Mouse (Mus musculus) cerebellum, adult 9-10 months (tissue): Measurements from ENCODE around the gene Nlgn2.

Experiments
- DNase-seq: peaks from one replicate; pipeline ENCODE4 v3.0.0; 2022

Nlgn2 gene

DNA sequence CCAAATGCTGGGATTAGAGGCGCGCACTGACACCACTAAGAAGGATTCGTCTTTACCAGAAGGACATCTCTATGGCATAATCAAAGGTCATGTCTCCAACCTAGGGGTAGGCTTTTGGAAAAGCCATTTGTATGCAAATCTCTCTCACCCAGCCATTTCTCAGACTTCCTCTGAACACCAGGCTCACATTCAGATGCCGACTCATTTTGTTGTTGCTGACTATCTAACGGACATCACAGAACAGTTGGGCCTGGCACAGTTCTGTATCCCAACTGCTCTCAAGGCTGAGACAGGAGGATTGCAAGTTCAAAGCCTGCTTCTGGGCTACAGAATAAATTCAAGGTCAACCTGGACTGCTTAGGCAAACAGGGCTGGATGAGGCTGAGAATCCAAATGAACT is 50.3 kb downstream of the Nlgn2 start:
- DNase-seq = no peak

DNA sequence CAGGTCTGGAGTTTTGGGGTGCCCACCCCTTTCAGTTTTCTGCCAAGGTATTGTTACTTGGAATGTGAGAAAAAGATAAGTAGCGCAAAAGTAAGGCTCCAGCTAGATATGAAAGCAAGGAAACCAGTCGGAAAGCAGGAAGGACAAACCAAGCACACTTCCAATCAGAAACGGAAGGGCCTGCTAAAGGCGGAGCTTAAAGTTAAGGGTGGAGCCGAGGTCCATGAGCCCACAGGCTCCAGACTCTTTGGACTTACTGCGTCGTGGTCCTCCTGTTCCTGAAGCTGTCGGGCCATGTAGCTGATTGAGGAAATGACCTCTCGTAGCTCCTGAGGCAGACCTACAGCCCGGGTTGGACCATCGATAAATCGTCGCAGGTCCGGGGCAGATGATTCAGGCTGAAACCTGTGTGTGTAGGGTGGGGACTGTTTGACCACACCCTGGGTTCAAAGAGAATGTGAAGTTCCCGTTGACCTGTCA is 52.8 kb downstream of the Nlgn2 start:
- no peak for DNase-seq

DNA sequence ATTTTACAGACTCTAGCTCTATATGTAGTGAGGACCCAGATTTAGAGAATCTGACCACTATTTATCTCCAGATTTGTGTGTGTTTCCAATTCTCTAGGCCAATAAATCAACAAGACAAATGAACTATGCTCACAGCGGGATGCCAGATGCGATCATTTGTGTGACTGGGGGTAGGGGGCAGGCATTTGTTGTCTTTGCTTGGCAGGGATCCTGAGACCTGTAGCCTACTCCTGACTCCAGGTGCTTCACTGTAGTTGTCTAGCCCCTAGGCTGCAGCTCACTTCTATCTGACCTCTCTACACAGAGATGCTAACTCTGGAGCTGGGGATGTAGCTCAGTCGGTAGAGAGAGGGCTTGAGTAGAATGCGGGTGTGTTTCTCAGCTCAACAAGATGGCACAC is 55.8 kb downstream of the Nlgn2 start:
- DNase-seq = no peak

DNA sequence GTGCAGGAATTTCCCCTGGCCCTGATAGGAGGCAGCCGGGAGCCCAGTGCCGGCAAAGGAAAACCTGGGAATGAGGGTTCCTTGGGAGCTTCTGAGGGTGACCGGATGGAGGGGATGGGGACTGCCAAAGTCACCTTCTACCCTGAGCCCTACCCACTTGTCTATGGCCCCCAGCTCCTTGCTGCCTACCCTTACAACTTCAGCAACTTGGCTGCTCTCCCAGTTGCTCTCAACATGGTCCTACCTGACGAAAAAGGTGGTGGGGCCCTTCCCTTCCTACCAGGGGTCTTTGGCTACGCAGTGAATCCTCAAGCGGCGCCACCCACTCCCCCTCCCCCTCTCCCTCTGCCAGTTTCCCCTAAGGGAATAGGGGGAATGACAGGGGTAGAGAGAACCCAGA is 58.6 kb downstream of the Nlgn2 start:
- DNase-seq = no peak

DNA sequence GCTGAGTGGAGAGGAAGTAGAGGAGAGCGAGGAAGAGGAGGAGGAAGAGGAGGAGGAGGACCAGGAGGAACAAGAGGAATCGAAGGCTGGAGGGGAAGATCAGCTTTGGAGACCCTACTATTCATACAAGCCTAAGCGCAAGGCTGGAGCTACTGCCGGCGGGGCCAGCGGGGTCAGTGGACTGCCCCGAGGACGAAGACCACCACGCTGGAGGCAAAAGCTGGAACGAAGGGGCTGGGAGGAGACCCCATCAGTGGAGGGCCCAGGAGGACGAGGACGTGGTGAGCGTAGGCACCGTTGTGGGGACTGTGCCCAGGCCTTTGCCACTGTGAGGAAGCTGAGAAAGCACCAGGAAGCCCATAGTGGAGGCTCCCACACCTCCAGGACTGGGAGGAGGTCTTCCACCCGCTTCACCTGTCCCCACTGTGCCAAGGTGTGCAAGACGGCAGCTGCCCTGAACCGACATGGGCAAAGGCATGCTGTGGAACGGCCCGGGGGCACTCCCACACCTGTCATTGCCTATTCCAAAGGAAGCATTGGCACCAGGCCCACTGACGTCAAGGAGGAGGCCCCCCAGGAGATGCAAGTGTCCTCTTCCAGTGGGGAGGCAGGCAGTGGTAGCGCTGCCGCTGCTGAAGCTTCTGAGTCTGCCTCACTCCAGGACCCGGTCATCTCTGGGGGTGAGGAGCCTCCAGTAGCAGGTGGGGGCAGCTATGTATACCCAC is 59.2 kb downstream of the Nlgn2 start:
- DNase-seq = peak; percentile 68

DNA sequence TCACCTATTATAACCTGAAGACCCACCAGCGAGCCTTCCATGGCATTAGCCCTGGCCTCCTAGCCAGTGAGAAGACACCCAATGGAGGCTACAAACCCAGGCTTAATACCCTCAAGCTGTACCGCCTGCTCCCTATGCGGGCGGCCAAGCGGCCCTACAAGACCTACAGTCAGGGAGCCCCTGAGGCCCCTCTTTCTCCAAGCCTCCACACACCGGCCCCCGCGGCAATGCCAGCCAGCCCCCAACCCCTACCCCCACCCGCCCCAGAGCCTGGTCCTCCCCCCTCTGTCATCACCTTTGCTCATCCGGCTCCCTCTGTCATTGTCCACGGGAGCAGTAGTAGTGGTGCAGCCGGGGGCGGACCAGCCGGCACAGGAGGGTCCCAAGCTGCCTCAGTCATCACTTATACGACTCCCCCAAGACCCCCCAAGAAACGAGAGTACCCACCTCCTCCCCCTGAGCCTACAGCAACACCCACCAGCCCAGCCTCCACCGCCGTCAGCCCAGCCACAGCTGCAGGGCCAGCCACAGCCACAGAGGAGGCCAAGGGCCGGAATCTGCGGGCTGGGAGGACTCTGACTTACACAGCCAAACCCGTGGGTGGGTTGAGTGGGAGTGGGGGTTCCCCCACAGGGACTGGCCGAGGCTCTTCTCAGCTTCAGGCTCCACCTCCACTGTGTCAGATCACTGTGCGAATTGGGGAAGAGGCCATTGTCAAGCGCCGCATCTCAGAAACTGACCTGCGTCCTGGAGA is 59.9 kb downstream of the Nlgn2 start:
- DNase-seq = no peak

DNA sequence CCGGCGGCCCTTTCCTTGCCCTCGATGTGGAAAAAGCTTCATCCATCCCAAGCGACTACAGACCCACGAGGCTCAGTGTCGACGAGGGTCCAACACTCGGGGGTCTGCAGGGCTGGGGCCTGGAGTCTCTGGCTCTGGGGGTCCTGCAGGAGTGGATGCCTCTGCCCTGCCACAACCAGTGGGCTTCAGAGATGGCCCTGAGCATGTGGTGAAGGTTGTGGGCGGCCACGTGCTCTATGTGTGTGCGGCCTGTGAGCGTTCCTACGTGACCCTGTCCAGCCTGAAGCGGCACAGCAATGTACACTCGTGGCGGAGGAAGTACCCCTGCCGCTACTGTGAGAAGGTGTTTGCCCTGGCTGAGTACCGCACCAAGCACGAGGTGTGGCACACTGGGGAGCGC is 61.1 kb downstream of the Nlgn2 start:
- no peak for DNase-seq

DNA sequence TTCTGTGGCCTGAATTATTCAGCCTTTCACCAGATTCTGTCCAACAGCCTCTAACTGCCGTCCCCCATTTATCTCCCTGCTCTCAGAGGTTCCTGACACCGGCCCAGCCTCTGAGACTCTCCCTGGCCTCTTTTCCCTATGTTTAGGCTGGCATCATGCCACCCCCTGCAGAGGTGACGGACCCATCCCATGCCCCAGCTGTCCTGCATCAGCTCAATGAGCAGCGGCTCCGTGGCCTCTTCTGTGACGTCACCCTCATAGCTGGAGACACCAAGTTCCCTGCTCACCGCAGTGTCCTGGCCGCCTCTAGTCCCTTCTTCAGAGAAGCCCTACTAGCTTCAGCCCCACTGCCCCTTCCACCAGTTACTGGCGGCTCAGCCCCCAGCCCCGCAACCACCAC is 61.9 kb downstream of the Nlgn2 start:
- DNase-seq = no peak

DNA sequence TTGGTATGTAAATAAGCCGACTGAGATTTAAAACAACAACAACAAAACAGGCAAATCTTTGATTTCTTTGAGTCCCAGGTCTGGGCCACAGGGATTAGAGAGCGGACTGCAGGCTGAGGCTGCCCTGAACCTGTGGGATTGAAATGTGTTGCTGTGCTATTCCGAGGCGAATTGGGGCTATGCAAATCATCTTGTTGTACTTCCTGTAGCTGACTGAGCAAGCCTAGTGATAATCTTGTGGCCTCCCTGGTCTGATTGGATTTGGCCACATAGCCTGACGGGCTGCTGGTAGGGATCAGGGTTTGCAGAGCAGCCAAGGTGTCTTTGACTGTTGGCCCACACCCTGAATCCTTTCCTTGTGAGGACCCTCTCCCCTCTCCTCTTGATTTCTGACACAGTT is 62.6 kb downstream of the Nlgn2 start:
- no peak for DNase-seq
